ENCODE assay signal across 20 mouse cellular contexts in the genomic region with DNA sequence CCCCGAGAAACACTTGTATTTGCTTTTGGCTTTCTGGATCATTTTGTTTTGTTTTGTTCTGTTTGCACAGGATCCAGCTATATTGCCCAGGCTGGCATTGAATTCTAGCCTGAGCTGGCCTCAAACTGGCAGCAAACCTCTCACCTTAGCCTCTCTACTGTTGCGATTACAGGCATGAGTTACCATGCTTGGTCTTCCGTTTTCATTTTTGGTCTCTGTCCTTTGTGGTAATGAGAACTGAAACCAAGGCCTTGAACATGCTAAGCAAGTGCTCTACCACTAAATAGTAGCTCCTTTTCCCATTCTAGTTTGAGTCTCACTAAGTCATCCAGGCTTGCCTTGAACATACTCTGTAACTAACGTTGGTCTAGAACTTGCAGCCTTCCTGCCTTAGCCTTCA.
DNase-seq lines count a peak whose midpoint lies in the region; ATAC-seq and TF ChIP-seq lines count a peak whose summit lies in the region.
"Had no signal": no experiment of that assay in that cellular context is flagged by ENCODE, and none has a peak within 500 bp of the region (broad histone marks: within the 10 kb centered on the region; RNA-seq: fewer than 3 reads in every experiment).

No protein-coding gene starts in this region.

- H3K27me3 ChIP-seq in lung, embryonic 16.5 days (ENCODE audit: control insufficient read depth, insufficient read depth, low read depth, low read length), result no peaks in the 10 kb centered on the region
- no peaks in the 10 kb centered on the region for H3K27me3 ChIP-seq in CH12.LX (replicated peaks)
- no peaks in the 10 kb centered on the region for H3K27me3 ChIP-seq in liver, embryonic 12.5 days (replicated peaks)
- H3K27me3 ChIP-seq: forebrain, embryonic 13.5 days; hindbrain, embryonic 13.5 days had no signal

- in situ Hi-C loops in CH12.LX (cut with MboI; ENCODE audit: low pct_ligation_motif_present, low pct_unique_long_range_greater_than_20kb, low sequenced_read_pairs), result no loop called here

- no peaks in the 10 kb centered on the region for H3K9me3 ChIP-seq in lung, embryonic 16.5 days (ENCODE audit: control insufficient read depth, low read length)
- peaks cover 7% of the 10 kb centered on the region for H3K9me3 ChIP-seq in CH12.LX (replicated peaks; ENCODE audit: low read length)
- H3K9me3 ChIP-seq in liver, embryonic 12.5 days (replicated peaks), result no peaks in the 10 kb centered on the region
- H3K9me3 ChIP-seq: embryonic facial prominence, embryonic 10.5 days; forebrain, embryonic 13.5 days; heart, embryonic 10.5 days; hindbrain, embryonic 13.5 days had no signal

- peak; percentile 88 for TF ChIP-seq EP300 in CH12.LX (IDR thresholded peaks at IDR 0.05; ENCODE audit: low read length)

- peaks cover 3% of the 10 kb centered on the region; the same call in 1 of the 2 replicates for H3K4me1 ChIP-seq in lung, embryonic 16.5 days (replicated peaks; ENCODE audit: control insufficient read depth, insufficient read depth, low read length)
- H3K4me1 ChIP-seq in CH12.LX (ENCODE audit: control insufficient read depth in 1 of 2, insufficient read depth in 2 of 2), result peaks cover 23 to 62% of the 10 kb centered on the region in 2 experiments
- no peaks in the 10 kb centered on the region for H3K4me1 ChIP-seq in liver, embryonic 12.5 days
- H3K4me1 ChIP-seq: embryonic facial prominence, embryonic 10.5 days; heart, embryonic 10.5 days had no signal

- 81% methylated on average over 4 of the region's 4 CpGs for WGBS in lung, embryonic 16.5 days
- 73% methylated on average over 4 of the region's 4 CpGs for WGBS in liver, embryonic 12.5 days (ENCODE audit: insufficient replicate concordance)

- no peak for ATAC-seq in lung, embryonic 16.5 days (ENCODE audit: low read depth)
- ATAC-seq in neutrophil, adult 5-6 weeks (ENCODE audit: extremely low read depth, insufficient number of reproducible peaks, low FRiP score, poor library complexity, severe bottlenecking), result peak; percentile 61; the same call in 1 of the 2 replicates
- ATAC-seq in liver, embryonic 12.5 days, result no peak

- DNase-seq in gastrocnemius, adult 2 months, result no peak
- DNase-seq in gastrocnemius, postnatal 14 days, result no peak
- DNase-seq in lung, adult 18-20 months, result no peak
- peak; percentile 64 for DNase-seq in CH12.LX (ENCODE audit: extremely low read depth)
- DNase-seq in gastrocnemius, postnatal 25 days, result no peak
- DNase-seq: adrenal gland, adult 2 months; adrenal gland, postnatal 25 days; cerebellum, adult 18-20 months; cerebellum, adult 9-11 months; gastrocnemius, postnatal 10 days; heart, adult 18-20 months; heart, postnatal 10 days had no signal

- H3K4me2 ChIP-seq in lung, embryonic 16.5 days (ENCODE audit: low read depth, low read length), result no peak overlapping the region
- H3K4me2 ChIP-seq in CH12.LX (ENCODE audit: insufficient read depth, low read depth, poor library complexity, severe bottlenecking), result no peak overlapping the region
- no peak overlapping the region for H3K4me2 ChIP-seq in liver, embryonic 12.5 days
- H3K4me2 ChIP-seq: forebrain, embryonic 13.5 days; hindbrain, embryonic 13.5 days had no signal

- TF ChIP-seq CTCF in gastrocnemius, adult 2 months (IDR thresholded peaks at IDR 0.05), result no peak
- TF ChIP-seq CTCF in CH12.LX (conservative IDR thresholded peaks at IDR 0.05 in 1 of 2, IDR thresholded peaks at IDR 0.05 in 1 of 2; ENCODE audit: low read depth in 2 of 2, low read length in 2 of 2), result no peak

- dilution Hi-C loops in CH12.LX (cut with MboI; ENCODE audit: extremely low pct_ligation_motif_present, extremely low pct_unique_long_range_greater_than_20kb, low sequenced_read_pairs), result no loop called here

- TF ChIP-seq POLR2A in CH12.LX (IDR thresholded peaks at IDR 0.05; ENCODE audit: low read depth, low read length), result no peak

- H3K27ac ChIP-seq in gastrocnemius, adult 2 months, result peak overlapping the region; percentile 16; the same call in 1 of the 2 replicates
- peak overlapping the region; percentile 39; the same call in 1 of the 2 replicates for H3K27ac ChIP-seq in lung, embryonic 16.5 days (ENCODE audit: low read length)
- H3K27ac ChIP-seq in CH12.LX (ENCODE audit: insufficient read depth, low read depth), result peak overlapping the region; percentile 80
- no peak overlapping the region for H3K27ac ChIP-seq in liver, embryonic 12.5 days
- H3K27ac ChIP-seq: embryonic facial prominence, embryonic 10.5 days; forebrain, embryonic 13.5 days; heart, embryonic 10.5 days; hindbrain, embryonic 13.5 days; hindbrain, postnatal 0 days had no signal

- no peak overlapping the region for H3K9ac ChIP-seq in lung, embryonic 16.5 days (ENCODE audit: low read length)
- H3K9ac ChIP-seq in CH12.LX (ENCODE audit: insufficient read depth, low read depth), result no peak overlapping the region
- H3K9ac ChIP-seq in liver, embryonic 12.5 days, result no peak overlapping the region
- H3K9ac ChIP-seq: forebrain, embryonic 13.5 days; hindbrain, embryonic 13.5 days had no signal

- intact Hi-C loops in gastrocnemius, adult 2 months (cut with DNase I), result no loop called here
- intact Hi-C loops in gastrocnemius, postnatal 14 days (cut with DNase I; ENCODE audit: low total_unique reads), result no loop called here

- H3K79me2 ChIP-seq in CH12.LX (replicated peaks; ENCODE audit: control insufficient read depth, extremely low read depth, insufficient read depth, poor library complexity, severe bottlenecking), result no peaks in the 10 kb centered on the region

- TF ChIP-seq RAD21 in CH12.LX (IDR thresholded peaks at IDR 0.05; ENCODE audit: low read depth, low read length), result no peak; the same call in 1 of the 2 replicates

- H3K4me3 ChIP-seq in gastrocnemius, adult 2 months, result no peak overlapping the region
- H3K4me3 ChIP-seq in lung, embryonic 16.5 days (ENCODE audit: low read length), result no peak overlapping the region
- no peak overlapping the region for H3K4me3 ChIP-seq in CH12.LX (replicated peaks in 1 of 3; ENCODE audit: low read depth in 2 of 3, low read length in 2 of 3, poor library complexity in 1 of 3)
- H3K4me3 ChIP-seq in liver, embryonic 12.5 days, result no peak overlapping the region
- H3K4me3 ChIP-seq: embryonic facial prominence, embryonic 10.5 days; forebrain, embryonic 13.5 days; heart, embryonic 10.5 days; hindbrain, embryonic 13.5 days had no signal

- H3K36me3 ChIP-seq in lung, embryonic 16.5 days (ENCODE audit: control insufficient read depth, insufficient read depth, low read length), result peaks cover 41% of the 10 kb centered on the region
- peaks cover 0 to 85% of the 10 kb centered on the region in 2 experiments for H3K36me3 ChIP-seq in CH12.LX (replicated peaks in 1 of 2; ENCODE audit: control insufficient read depth in 1 of 2, insufficient read depth in 1 of 2, low read length in 1 of 2)
- H3K36me3 ChIP-seq in liver, embryonic 12.5 days, result peaks cover 87% of the 10 kb centered on the region

TF ChIP-seq in CH12.LX, 34 proteins besides CTCF, POLR2A, EP300 and RAD21:
- 0 out of 2 replicates have a peak, but pooled peaks have one; percentile 31 for TF ChIP-seq BHLHE40 (IDR thresholded peaks at IDR 0.05; ENCODE audit: low read depth, low read length)
- 0 out of 2 replicates have a peak, but pooled peaks have one; percentile 26 for TF ChIP-seq SIN3A (IDR thresholded peaks at IDR 0.05; ENCODE audit: low read length)
- TF ChIP-seq MXI1 (IDR thresholded peaks at IDR 0.05; ENCODE audit: low read depth, low read length), result 0 out of 2 replicates have a peak, but pooled peaks have one; percentile 56
- peak; percentile 22; the same call in 1 of the 2 replicates for TF ChIP-seq MAX (IDR thresholded peaks at IDR 0.05; ENCODE audit: low read length)
- TF ChIP-seq MEF2A (IDR thresholded peaks at IDR 0.05; ENCODE audit: borderline replicate concordance, low read depth, low read length), result no peak; the same call in 1 of the 2 replicates
- peak; percentile 94 for TF ChIP-seq IRF4 (IDR thresholded peaks at IDR 0.05; ENCODE audit: low read depth, low read length)
- peak; percentile 46; the same call in 1 of the 2 replicates for TF ChIP-seq ETS1 (conservative IDR thresholded peaks at IDR 0.05; ENCODE audit: low read depth, low read length)
- TF ChIP-seq MAZ (IDR thresholded peaks at IDR 0.05; ENCODE audit: low read depth, low read length), result no peak
TF ChIP-seq in CH12.LX: peak in this region for 6.
